Mouse (Mus musculus): ENCODE measurements around the gene Dcxr. TPM values are rescaled to one million over a fixed set of nuclear protein-coding genes. Genes with fewer than 3 reads are reported as not detected.
A peak's percentile ranks its signal among the peaks of the same experiment; 100 is the strongest.
"Not testable (repeated sequence)": the region's sequence is repeated elsewhere in the genome, so short reads cannot be mapped to it uniquely, and the experiment has no call there.

Dcxr gene
- 14.3 and 15.2 TPM in 2 replicates for polyA plus RNA-seq (2014; fragmentation: Nextera tagmentation; extraction: Ambion mirVana)

- Histone ChIP-seq H3K4me1 (replicated peaks; ENCODE audit: control insufficient read depth, insufficient read depth, low read length) (peaks cover 1% of the 10 kb centered on the region; the same call in 1 of the 2 replicates), H3K4me2 (replicated peaks; ENCODE audit: low read depth, low read length) (peak within 1 kb of the TSS; percentile 86), H3K36me3 (ENCODE audit: control insufficient read depth, insufficient read depth, low read length) (no peaks in the 10 kb centered on the region), H3K27ac (ENCODE audit: low read depth, low read length) (no peak within 1 kb of the TSS), H3K4me3 (ENCODE audit: low read depth, low read length) (peak within 1 kb of the TSS; percentile 50), H3K27me3 (ENCODE audit: control insufficient read depth, insufficient read depth, low read length) (no peaks in the 10 kb centered on the region; the same call in 1 of the 2 replicates), H3K9ac (ENCODE audit: low read depth, low read length) (peak within 1 kb of the TSS; percentile 53), H3K9me3 (ENCODE audit: control insufficient read depth, low read length) (no peaks in the 10 kb centered on the region)
- WGBS, result 0% methylated on average over 14 of the region's 14 CpGs
- DNase-seq (ENCODE audit: low spot score) (peak; percentile 80), ATAC-seq (ENCODE audit: low FRiP score) (peak; percentile 90)
These were observed at the start of gene Dcxr for GRCm38 (mm10) chr11:120727169-120727527. Gene Dcxr (minus strand): TSS chr11:120727281.

DNA sequence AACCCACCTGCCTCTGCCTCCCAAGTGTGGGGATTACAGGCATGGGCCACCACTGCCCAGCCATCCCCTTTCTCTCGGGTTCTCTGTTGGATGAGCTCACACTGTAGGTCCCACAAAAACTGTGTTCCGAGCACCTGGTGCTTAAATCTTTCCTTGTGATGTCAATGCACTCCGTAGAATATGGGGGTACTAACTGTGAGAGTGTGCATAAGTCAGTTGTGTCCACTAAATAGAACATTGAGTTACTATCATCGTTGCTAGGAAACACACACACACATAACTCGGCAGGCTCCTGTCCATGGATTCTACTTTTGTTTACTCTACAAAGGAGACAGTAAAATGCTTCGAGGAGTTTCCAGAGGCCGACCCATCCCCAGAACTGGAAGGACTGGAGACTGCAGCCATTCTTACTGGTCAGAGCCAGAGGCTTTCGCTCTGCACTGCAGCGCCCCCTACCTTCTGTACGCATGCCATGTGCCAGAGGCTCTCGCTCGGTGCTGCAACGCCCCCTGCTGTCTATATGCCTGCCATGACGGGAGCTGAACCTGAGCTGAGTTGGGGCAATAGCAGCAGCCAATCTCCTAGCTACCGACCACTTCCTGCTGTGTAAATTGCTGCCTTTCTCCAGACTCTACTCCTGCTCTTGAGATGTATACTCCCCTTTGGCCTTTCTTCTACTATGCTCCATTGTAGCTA is 48.8 kb upstream of the Dcxr start:
- 28% methylated on average over 15 of the region's 15 CpGs for WGBS
- Histone ChIP-seq H3K9me3 (ENCODE audit: control insufficient read depth, low read length) (no peaks in the 10 kb centered on the region), H3K4me1 (replicated peaks; ENCODE audit: control insufficient read depth, insufficient read depth, low read length) (no peaks in the 10 kb centered on the region), H3K27ac (ENCODE audit: low read depth, low read length) (no peak overlapping the region), H3K4me2 (replicated peaks; ENCODE audit: low read depth, low read length) (no peak overlapping the region), H3K27me3 (ENCODE audit: control insufficient read depth, insufficient read depth, low read length) (no peaks in the 10 kb centered on the region), H3K36me3 (ENCODE audit: control insufficient read depth, insufficient read depth, low read length) (no peaks in the 10 kb centered on the region), H3K9ac (ENCODE audit: low read depth, low read length) (no peak overlapping the region), H3K4me3 (ENCODE audit: low read depth, low read length) (no peak overlapping the region)
- DNase-seq (ENCODE audit: low spot score) (peak; percentile 97), ATAC-seq (ENCODE audit: low FRiP score) (peak; percentile 79)

GRCm38 (mm10) chr11:120773463-120774190 is 46.5 kb upstream of the Dcxr start:
- DNase-seq (ENCODE audit: low spot score) (no peak), ATAC-seq (ENCODE audit: low FRiP score) (no peak)
- H3K27ac ChIP-seq (ENCODE audit: low read depth, low read length), result no peak overlapping the region
- no peaks in the 10 kb centered on the region for H3K36me3 ChIP-seq (ENCODE audit: control insufficient read depth, insufficient read depth, low read length)
- H3K4me2 ChIP-seq (replicated peaks; ENCODE audit: low read depth, low read length), result no peak overlapping the region
- no peaks in the 10 kb centered on the region for H3K27me3 ChIP-seq (ENCODE audit: control insufficient read depth, insufficient read depth, low read length)
- 85% methylated on average over 7 of the region's 7 CpGs for whole genome bisulfite sequencing
- H3K9me3 ChIP-seq (ENCODE audit: control insufficient read depth, low read length), result no peaks in the 10 kb centered on the region
- no peaks in the 10 kb centered on the region for H3K4me1 ChIP-seq (replicated peaks; ENCODE audit: control insufficient read depth, insufficient read depth, low read length)
- no peak overlapping the region for H3K9ac ChIP-seq (ENCODE audit: low read depth, low read length)
- H3K4me3 ChIP-seq (ENCODE audit: low read depth, low read length), result no peak overlapping the region

- Histone ChIP-seq H3K4me2 (replicated peaks; ENCODE audit: low read depth, low read length) (no peak overlapping the region), H3K36me3 (ENCODE audit: control insufficient read depth, insufficient read depth, low read length) (no peaks in the 10 kb centered on the region), H3K4me3 (ENCODE audit: low read depth, low read length) (no peak overlapping the region), H3K9ac (ENCODE audit: low read depth, low read length) (no peak overlapping the region), H3K9me3 (ENCODE audit: control insufficient read depth, low read length) (no peaks in the 10 kb centered on the region), H3K27me3 (ENCODE audit: control insufficient read depth, insufficient read depth, low read length) (no peaks in the 10 kb centered on the region), H3K4me1 (replicated peaks; ENCODE audit: control insufficient read depth, insufficient read depth, low read length) (no peaks in the 10 kb centered on the region), H3K27ac (ENCODE audit: low read depth, low read length) (no peak overlapping the region)
- WGBS, result 80% methylated on average over 3 of the region's 3 CpGs
- no peak for DNase-seq (ENCODE audit: low spot score)
- no peak for ATAC-seq (ENCODE audit: low FRiP score)
These were observed 45.7 kb upstream of the Dcxr start for GRCm38 (mm10) chr11:120772749-120773148.

DNA sequence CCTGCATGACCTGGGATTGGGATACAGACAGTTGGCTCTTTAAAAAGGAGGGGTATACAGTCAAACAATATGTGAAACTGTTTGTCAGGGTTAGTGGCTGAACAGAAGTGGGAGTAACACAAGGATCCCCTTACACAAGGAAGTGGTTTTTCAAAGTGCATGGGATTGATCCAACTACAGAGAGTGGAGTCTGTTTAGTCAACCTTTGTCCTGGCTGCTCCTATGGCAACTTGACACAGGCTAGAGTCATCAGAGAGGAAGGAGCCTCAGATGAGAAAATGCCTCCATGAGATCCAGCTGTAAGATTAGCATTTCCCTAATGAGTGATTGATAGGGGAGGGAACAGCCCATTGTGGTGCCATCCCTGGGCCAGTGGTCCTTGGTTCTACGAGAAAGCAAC is 41.1 kb upstream of the Dcxr start:
- no peaks in the 10 kb centered on the region for H3K4me1 ChIP-seq (replicated peaks; ENCODE audit: control insufficient read depth, insufficient read depth, low read length)
- H3K27ac ChIP-seq (ENCODE audit: low read depth, low read length), result no peak overlapping the region
- no peaks in the 10 kb centered on the region for H3K9me3 ChIP-seq (ENCODE audit: control insufficient read depth, low read length)
- DNase-seq (ENCODE audit: low spot score), result no peak
- H3K9ac ChIP-seq (ENCODE audit: low read depth, low read length), result no peak overlapping the region
- no peak overlapping the region for H3K4me2 ChIP-seq (replicated peaks; ENCODE audit: low read depth, low read length)
- H3K27me3 ChIP-seq (ENCODE audit: control insufficient read depth, insufficient read depth, low read length), result no peaks in the 10 kb centered on the region
- 69% methylated on average over 1 of the region's 1 CpGs for WGBS
- no peaks in the 10 kb centered on the region for H3K36me3 ChIP-seq (ENCODE audit: control insufficient read depth, insufficient read depth, low read length)
- H3K4me3 ChIP-seq (ENCODE audit: low read depth, low read length), result no peak overlapping the region
- no peak for ATAC-seq (ENCODE audit: low FRiP score)

GRCm38 (mm10) chr11:120767023-120767422 is 39.9 kb upstream of the Dcxr start:
- H3K9ac ChIP-seq (ENCODE audit: low read depth, low read length); DNase-seq (ENCODE audit: low spot score); H3K4me3 ChIP-seq (ENCODE audit: low read depth, low read length); H3K4me2 ChIP-seq (replicated peaks; ENCODE audit: low read depth, low read length); ATAC-seq (ENCODE audit: low FRiP score); H3K4me1 ChIP-seq (replicated peaks; ENCODE audit: control insufficient read depth, insufficient read depth, low read length); H3K27me3 ChIP-seq (ENCODE audit: control insufficient read depth, insufficient read depth, low read length); H3K27ac ChIP-seq (ENCODE audit: low read depth, low read length); H3K9me3 ChIP-seq (ENCODE audit: control insufficient read depth, low read length); H3K36me3 ChIP-seq (ENCODE audit: control insufficient read depth, insufficient read depth, low read length): not testable (repeated sequence)
- 69% methylated on average over 3 of the region's 7 CpGs for WGBS

DNA sequence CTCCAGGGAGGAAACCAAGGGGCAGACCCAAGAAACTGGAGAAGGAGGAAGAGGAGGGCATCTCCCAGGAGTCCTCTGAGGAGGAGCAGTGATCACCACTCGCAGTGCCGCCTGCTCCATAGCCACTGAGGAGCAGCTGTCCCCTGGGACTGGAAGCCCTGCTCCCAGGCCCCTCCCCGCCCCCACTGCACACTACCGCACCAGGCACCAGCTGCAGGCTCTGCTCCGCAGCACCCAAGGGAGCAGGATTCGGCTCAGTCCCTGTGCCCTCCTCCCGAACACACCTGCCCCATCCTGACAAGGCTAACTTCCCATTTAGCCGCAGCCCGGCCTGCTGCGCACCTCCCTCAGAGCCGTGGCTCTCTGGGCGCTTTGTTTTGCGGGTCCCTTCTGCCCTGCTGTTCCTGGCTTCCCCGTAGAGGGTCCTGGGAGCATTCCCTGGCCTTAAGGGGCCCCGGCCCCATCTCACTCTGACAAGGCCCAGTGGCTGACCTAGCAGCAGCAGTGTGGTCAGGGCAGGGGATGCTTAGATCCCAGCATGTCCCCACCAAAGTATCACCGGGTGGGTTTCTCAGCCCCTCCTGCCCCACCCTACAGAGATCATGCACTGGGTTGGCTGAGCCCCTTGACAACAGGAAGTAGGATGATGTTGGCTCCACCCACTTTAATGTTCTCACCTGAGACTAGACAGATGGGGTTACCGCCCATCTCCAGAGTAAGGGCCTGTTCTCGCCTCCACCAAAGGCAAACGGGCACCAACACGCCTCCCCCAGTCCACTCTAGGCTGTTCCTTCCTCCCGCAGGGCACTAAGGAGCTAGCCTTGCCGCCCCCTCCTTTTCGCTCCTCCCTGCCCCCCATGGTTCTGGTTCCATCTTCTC is 36.3 kb upstream of the Dcxr start:
- H3K9ac ChIP-seq (ENCODE audit: low read depth, low read length); H3K4me2 ChIP-seq (replicated peaks; ENCODE audit: low read depth, low read length); H3K9me3 ChIP-seq (ENCODE audit: control insufficient read depth, low read length); H3K4me1 ChIP-seq (replicated peaks; ENCODE audit: control insufficient read depth, insufficient read depth, low read length); ATAC-seq (ENCODE audit: low FRiP score); H3K27me3 ChIP-seq (ENCODE audit: control insufficient read depth, insufficient read depth, low read length); H3K4me3 ChIP-seq (ENCODE audit: low read depth, low read length); H3K36me3 ChIP-seq (ENCODE audit: control insufficient read depth, insufficient read depth, low read length); DNase-seq (ENCODE audit: low spot score); H3K27ac ChIP-seq (ENCODE audit: low read depth, low read length): not testable (repeated sequence)
- WGBS, result 26% methylated on average over 4 of the region's 23 CpGs

GRCm38 (mm10) chr11:120762672-120763041 is 35.6 kb upstream of the Dcxr start, which contains the start of gene Hmga1b:
Gene Hmga1b (plus strand): TSS chr11:120762794.
- ATAC-seq (ENCODE audit: low FRiP score); H3K27me3 ChIP-seq (ENCODE audit: control insufficient read depth, insufficient read depth, low read length); H3K36me3 ChIP-seq (ENCODE audit: control insufficient read depth, insufficient read depth, low read length); H3K9ac ChIP-seq (ENCODE audit: low read depth, low read length); H3K4me1 ChIP-seq (replicated peaks; ENCODE audit: control insufficient read depth, insufficient read depth, low read length); DNase-seq (ENCODE audit: low spot score); H3K9me3 ChIP-seq (ENCODE audit: control insufficient read depth, low read length); H3K27ac ChIP-seq (ENCODE audit: low read depth, low read length); H3K4me3 ChIP-seq (ENCODE audit: low read depth, low read length); H3K4me2 ChIP-seq (replicated peaks; ENCODE audit: low read depth, low read length): not testable (repeated sequence)
- WGBS, result 27% methylated on average over 14 of the region's 14 CpGs
